Mouse (Mus musculus) gastrocnemius, postnatal 36 days (tissue): Measurements from ENCODE around the gene Nasp. TPM values are rescaled to one million over a fixed set of nuclear protein-coding genes. Genes with fewer than 3 reads are reported as not detected.

ENCODE experiments used
- total RNA-seq, 2 experiments: library from RNA; stranded (reverse); gene quantifications; 2 replicates each; pipeline ENCODE4 v1.2.3; 2021

Gene Nasp
- total RNA-seq, 2 experiments from 2014 or later: 9.8 to 12.4 TPM

Other genes starting within 250 kb of the Nasp start
- gene Mast2, start 163.8 kb downstream of the Nasp start, total RNA-seq: 10 to 100 TPM; 81.2 to 85.0 TPM
- gene Ipp, start 120.4 kb downstream of the Nasp start, total RNA-seq: 10 to 100 TPM; 13.8 to 14.6 TPM
- gene Tmem69, start 72.0 kb downstream of the Nasp start, total RNA-seq: 10 to 100 TPM; 15.2 to 17.7 TPM
- gene Gpbp1l1, start 70.3 kb downstream of the Nasp start, total RNA-seq: 10 to 100 TPM; 29.6 to 33.9 TPM
- 1 to 10 TPM; 1.6 to 2.2 TPM for gene Ccdc17, start 31.3 kb downstream of the Nasp start, total RNA-seq
- gene Akr1a1, start 23.7 kb upstream of the Nasp start, total RNA-seq: 100 to 1,000 TPM; 169 to 180 TPM
- gene Prdx1, start 57.6 kb upstream of the Nasp start, total RNA-seq: 100 to 1,000 TPM; 190 to 226 TPM
- 10 to 100 TPM; 30.3 to 32.5 TPM for gene Mmachc, start 80.5 kb upstream of the Nasp start, total RNA-seq
- gene Ccdc163, start 80.6 kb upstream of the Nasp start, total RNA-seq: 1 to 10 TPM; 2.0 to 2.2 TPM
- gene Tesk2, start 93.0 kb upstream of the Nasp start, total RNA-seq: 1 to 10 TPM; 1.7 to 2.0 TPM
- 1 to 10 TPM; 4.4 TPM for gene Toe1, start 179.7 kb upstream of the Nasp start, total RNA-seq
- 1 to 10 TPM; 1.1 to 1.2 TPM for gene Mutyh, start 179.8 kb upstream of the Nasp start, total RNA-seq
- 1 to 10 TPM; 1.5 to 2.9 TPM for gene Hpdl, start 193.8 kb upstream of the Nasp start, total RNA-seq
- under 1 TPM; 0.05 to 0.08 TPM for gene Zswim5, start 249.4 kb upstream of the Nasp start, total RNA-seq